Mouse (Mus musculus) MEL (cell line): ENCODE measurements around the gene Lrtm1. TPM values are rescaled to one million over a fixed set of nuclear protein-coding genes. Genes with fewer than 3 reads are reported as not detected.

Experiments
- DNase-seq: peaks from one replicate; pipeline ENCODE4 v3.0.0; 2011; ENCODE audit warnings: low read depth, low spot score
- H3K27ac ChIP-seq: 2 replicates; pipeline ENCODE4 v1.5.1; 2012; ENCODE audit warnings: low read depth, mild to moderate bottlenecking, control low read depth, low read length, moderate library complexity; ENCODE audit not compliant: control insufficient read depth
- H3K27me3 ChIP-seq, 2 experiments: fragments of 150-350 bp in 1 of 2; sonication (generic) in 1 of 2; 2 replicates each; pipeline ENCODE4 v1.6.1; 2012; ENCODE audit warnings: low read length in 2 of 2, mild to moderate bottlenecking in 2 of 2, improper control_type of control experiment in 1 of 2, moderate library complexity in 1 of 2; ENCODE audit not compliant: insufficient read depth in 2 of 2, control insufficient read depth in 1 of 2
- H3K36me3 ChIP-seq, 2 experiments: 2 replicates each; pipeline ENCODE4 v1.6.1; 2012 to 2014; ENCODE audit warnings: low read length in 2 of 2, improper control_type of control experiment in 1 of 2, inconsistent platforms in 1 of 2, mild to moderate bottlenecking in 1 of 2; ENCODE audit not compliant: insufficient read depth in 2 of 2, control insufficient read depth in 1 of 2
- H3K4me1 ChIP-seq, 2 experiments: fragments of 150-350 bp in 1 of 2; sonication (generic) in 1 of 2; 2 replicates each; pipeline ENCODE4 v1.6.1; 2012; ENCODE audit warnings: low read length in 2 of 2, improper control_type of control experiment in 1 of 2, mild to moderate bottlenecking in 1 of 2; ENCODE audit not compliant: insufficient read depth in 2 of 2, control insufficient read depth in 1 of 2
- H3K4me3 ChIP-seq, 2 experiments: fragments of 150-350 bp in 1 of 2; sonication (generic) in 1 of 2; 2 replicates each; pipeline ENCODE4 v1.5.1; 2012; ENCODE audit warnings: low read depth in 2 of 2, low read length in 2 of 2, mild to moderate bottlenecking in 2 of 2, moderate library complexity in 2 of 2, control low read depth in 1 of 2, improper control_type of control experiment in 1 of 2; ENCODE audit not compliant: control insufficient read depth in 1 of 2, insufficient read depth in 1 of 2
- H3K79me2 ChIP-seq: 2 replicates; pipeline ENCODE4 v1.6.1; 2012; ENCODE audit warnings: mild to moderate bottlenecking, low read length, moderate library complexity; ENCODE audit not compliant: control insufficient read depth, poor library complexity, insufficient read depth
- H3K9ac ChIP-seq: 2 replicates; pipeline ENCODE4 v1.6.1; 2012; ENCODE audit warnings: low read depth, mild to moderate bottlenecking, control low read depth, low read length, moderate library complexity; ENCODE audit not compliant: control insufficient read depth, poor library complexity, severe bottlenecking
- H3K9me3 ChIP-seq: fragments of 150-350 bp; sonication (generic); replicated peaks from 2 replicates; pipeline ENCODE4 v1.6.1; 2012; ENCODE audit warnings: mild to moderate bottlenecking, low read length, improper control_type of control experiment, moderate library complexity; ENCODE audit not compliant: insufficient read depth
- BHLHE40 ChIP-seq: IDR thresholded peaks from 2 replicates; pipeline ENCODE4 v1.6.1; 2012; ENCODE audit warnings: low read depth, mild to moderate bottlenecking, inconsistent platforms, low read length, improper control_type of control experiment, borderline replicate concordance
- CHD2 ChIP-seq: IDR thresholded peaks from 2 replicates; pipeline ENCODE4 v1.6.1; 2011; ENCODE audit warnings: low read length, improper control_type of control experiment
- GABPA ChIP-seq: IDR thresholded peaks from 2 replicates; pipeline ENCODE4 v1.6.1; 2012; ENCODE audit warnings: low read depth, mild to moderate bottlenecking, inconsistent platforms, low read length, improper control_type of control experiment, moderate library complexity
- MAFK ChIP-seq: IDR thresholded peaks from 2 replicates; pipeline ENCODE4 v1.6.1; 2011; ENCODE audit warnings: low read depth, mild to moderate bottlenecking, low read length, improper control_type of control experiment, borderline replicate concordance
- MAZ ChIP-seq: IDR thresholded peaks from 2 replicates; pipeline ENCODE4 v1.6.1; 2012; ENCODE audit warnings: low read depth, mild to moderate bottlenecking, inconsistent platforms, low read length, improper control_type of control experiment
- MEF2A ChIP-seq: IDR thresholded peaks from 2 replicates; pipeline ENCODE4 v1.6.1; 2014; ENCODE audit warnings: low read depth, mild to moderate bottlenecking, inconsistent platforms, low read length, improper control_type of control experiment; ENCODE audit not compliant: poor library complexity, insufficient replicate concordance, severe bottlenecking; ENCODE audit errors: extremely low read depth
- MXI1 ChIP-seq: IDR thresholded peaks from 2 replicates; pipeline ENCODE4 v1.6.1; 2011; ENCODE audit warnings: mild to moderate bottlenecking, low read depth, low read length, improper control_type of control experiment
- NELFE ChIP-seq: IDR thresholded peaks from 2 replicates; pipeline ENCODE4 v1.6.1; 2011; ENCODE audit warnings: low read depth, low read length, improper control_type of control experiment
- NRF1 ChIP-seq: IDR thresholded peaks from 2 replicates; pipeline ENCODE4 v1.6.1; 2014; ENCODE audit warnings: low read depth, mild to moderate bottlenecking, inconsistent platforms, low read length, improper control_type of control experiment, moderate library complexity; ENCODE audit not compliant: poor library complexity, insufficient read depth, severe bottlenecking
- POLR2AphosphoS2 ChIP-seq: IDR thresholded peaks from 2 replicates; pipeline ENCODE4 v1.6.1; 2011; ENCODE audit warnings: low read length, improper control_type of control experiment
- POLR2AphosphoS5 ChIP-seq: IDR thresholded peaks from 2 replicates; pipeline ENCODE4 v1.6.1; 2012; ENCODE audit warnings: low read depth, borderline replicate concordance, mild to moderate bottlenecking, inconsistent platforms, low read length, moderate library complexity, mixed read lengths
- TAL1 ChIP-seq: IDR thresholded peaks from 2 replicates; pipeline ENCODE4 v1.6.1; 2012; ENCODE audit warnings: mild to moderate bottlenecking, inconsistent platforms, low read length, moderate library complexity, mixed read lengths
- TBP ChIP-seq: IDR thresholded peaks from 2 replicates; pipeline ENCODE4 v1.8.0; 2011; ENCODE audit warnings: low read depth, low read length, improper control_type of control experiment
- TCF12 ChIP-seq: IDR thresholded peaks from 2 replicates; pipeline ENCODE4 v1.6.1; 2014; ENCODE audit warnings: low read depth, mild to moderate bottlenecking, inconsistent platforms, low read length, improper control_type of control experiment, moderate library complexity
- UBTF ChIP-seq: IDR thresholded peaks from 2 replicates; pipeline ENCODE4 v1.6.1; 2012; ENCODE audit warnings: low read depth, mild to moderate bottlenecking, inconsistent platforms, low read length, improper control_type of control experiment, moderate library complexity, borderline replicate concordance; ENCODE audit not compliant: insufficient read depth
- USF2 ChIP-seq, 2 experiments: IDR thresholded peaks; 2 replicates each; pipeline ENCODE4 v1.6.1; 2011 to 2012; ENCODE audit warnings: improper control_type of control experiment in 2 of 2, low read length in 2 of 2, borderline replicate concordance in 1 of 2, inconsistent platforms in 1 of 2, low read depth in 1 of 2, mild to moderate bottlenecking in 1 of 2; ENCODE audit not compliant: insufficient read depth in 1 of 2
- ZC3H11A ChIP-seq: IDR thresholded peaks from 2 replicates; pipeline ENCODE4 v1.6.1; 2012; ENCODE audit warnings: low read depth, mild to moderate bottlenecking, inconsistent platforms, low read length, improper control_type of control experiment
- ZMIZ1 ChIP-seq: IDR thresholded peaks from 2 replicates; pipeline ENCODE4 v1.6.1; 2012; ENCODE audit warnings: low read depth, mild to moderate bottlenecking, inconsistent platforms, low read length, improper control_type of control experiment, moderate library complexity
- polyA plus RNA-seq, 2 experiments: library from polyadenylated mRNA; stranded (reverse) in 1 of 2; unstranded in 1 of 2; fragments of >175 nt in 1 of 2; fragments of >200 nt in 1 of 2; gene quantifications; 2 replicates each; pipeline versions ENCODE4 v1.2.1 to v1.2.4; 2012; ENCODE audit warnings: low replicate concordance in 2 of 2, low read depth in 1 of 2; ENCODE audit not compliant: insufficient read length in 2 of 2, insufficient read depth in 1 of 2, missing spikeins in 1 of 2
- total RNA-seq: library from RNA; depleted of rRNA; stranded (reverse); fragments of 300-350 nt; gene quantifications from 2 replicates; pipeline ENCODE4 v1.2.3, GENCODE M21; 2012

Lrtm1 gene
- total and polyA plus RNA-seq, 3 experiments: not detected

DNA sequence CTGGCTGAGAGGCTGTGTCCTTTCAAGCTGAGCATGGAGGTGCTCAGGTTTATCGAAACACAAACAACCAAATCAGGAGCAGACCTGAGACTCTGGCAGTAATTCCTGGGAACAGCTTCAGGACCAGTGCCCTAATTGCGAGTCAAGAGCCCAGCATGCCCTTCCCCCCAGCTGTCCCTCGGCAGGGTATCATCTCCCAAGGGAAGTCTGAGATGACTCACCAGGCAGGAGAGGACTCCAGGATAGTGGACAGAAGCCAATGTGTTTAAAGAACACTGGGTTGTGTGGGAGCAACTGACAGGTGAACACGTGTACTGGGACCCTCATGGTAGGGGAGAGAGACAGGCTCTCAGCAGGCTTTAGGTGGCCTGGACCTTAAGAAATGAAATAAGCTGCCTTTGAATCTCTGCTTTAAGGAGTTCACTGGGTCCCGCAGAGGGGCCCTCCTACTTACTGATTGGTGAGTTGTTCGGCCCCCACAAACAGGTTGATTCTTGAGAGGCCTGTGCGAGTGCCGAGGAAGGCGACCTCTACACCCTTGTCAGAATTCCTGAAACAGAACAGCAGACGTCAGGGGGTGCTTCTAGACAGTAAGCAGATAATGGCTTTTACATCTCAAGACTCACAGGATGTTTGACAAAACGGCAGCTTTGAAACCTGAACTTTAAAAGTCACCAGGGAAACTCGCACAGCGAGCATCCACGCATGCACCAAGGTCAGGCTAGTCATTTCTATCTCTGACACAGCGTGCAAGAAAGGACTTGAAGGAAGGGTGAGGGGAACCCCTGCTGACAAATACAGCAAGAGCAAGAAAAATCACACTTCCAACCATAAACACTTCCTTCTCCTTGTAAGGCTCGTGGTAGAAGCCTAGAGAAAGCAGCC is 34.2 kb downstream of the Lrtm1 start:
- no peaks in the 10 kb centered on the region for H3K36me3 ChIP-seq
- DNase-seq: no peak
- no peaks in the 10 kb centered on the region for H3K27me3 ChIP-seq
- H3K4me1 ChIP-seq: no peaks in the 10 kb centered on the region
- H3K9me3 ChIP-seq: no peaks in the 10 kb centered on the region
- H3K4me3 ChIP-seq: no peak overlapping the region
- H3K9ac ChIP-seq: no peak overlapping the region
- H3K79me2 ChIP-seq: no peaks in the 10 kb centered on the region
- H3K27ac ChIP-seq: no peak overlapping the region
- TF ChIP-seq BHLHE40 (no peak), NRF1 (no peak), POLR2AphosphoS5 (no peak), MEF2A (no peak), CHD2 (no peak), ZMIZ1 (no peak), USF2 (IDR thresholded peaks at IDR 0.05; ENCODE audit: borderline replicate concordance in 1 of 2, insufficient read depth in 1 of 2, low read depth in 1 of 2, low read length in 2 of 2) (no peak)

DNA sequence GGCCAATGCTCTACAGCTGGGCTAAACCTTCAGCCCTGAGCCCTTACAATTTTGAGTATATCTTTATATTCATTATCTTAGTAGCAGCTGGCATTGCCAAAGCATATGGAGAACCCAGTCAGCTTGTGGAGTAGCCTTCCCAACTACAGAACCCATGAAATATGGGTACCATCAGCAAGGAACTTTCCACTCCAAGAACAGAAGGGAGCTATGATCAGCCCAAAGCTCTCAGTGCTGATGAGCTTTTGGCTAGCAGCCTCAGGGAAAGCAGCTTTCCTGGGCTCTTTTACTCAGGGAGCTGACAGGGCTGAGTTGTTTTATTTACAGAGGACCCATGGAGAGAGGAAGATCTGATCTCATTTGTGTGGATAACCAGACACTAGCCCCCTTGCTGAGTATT is 42.7 kb downstream of the Lrtm1 start:
- Histone ChIP-seq H3K9me3 (no peaks in the 10 kb centered on the region), H3K4me3 (no peak overlapping the region), H3K27ac (no peak overlapping the region)

DNA sequence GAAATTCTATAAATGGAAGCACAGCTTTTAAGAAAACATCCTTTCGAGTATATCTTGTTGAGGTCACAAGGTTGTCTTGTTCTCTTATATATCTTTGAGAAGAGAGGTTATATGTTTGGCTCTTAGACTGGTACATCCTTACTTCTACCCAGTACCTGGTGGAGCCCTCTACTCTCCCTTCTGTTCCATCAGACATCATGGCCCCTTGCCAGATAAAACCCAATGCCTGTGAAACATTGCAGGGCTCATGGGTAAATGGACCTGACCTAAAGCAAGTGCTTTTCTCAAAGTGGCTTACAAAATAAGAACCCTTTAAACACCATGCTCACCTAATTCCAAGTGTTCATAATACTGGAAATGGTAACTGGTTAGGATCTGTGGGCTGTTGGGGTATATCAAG is 43.5 kb downstream of the Lrtm1 start:
- no peaks in the 10 kb centered on the region for H3K27me3 ChIP-seq
- no peak overlapping the region for H3K9ac ChIP-seq
- H3K9me3 ChIP-seq: no peaks in the 10 kb centered on the region
- no peaks in the 10 kb centered on the region for H3K36me3 ChIP-seq
- H3K4me3 ChIP-seq: no peak overlapping the region
- no peaks in the 10 kb centered on the region for H3K4me1 ChIP-seq
- H3K27ac ChIP-seq: no peak overlapping the region
- no peak for DNase-seq
- no peaks in the 10 kb centered on the region for H3K79me2 ChIP-seq
- TF ChIP-seq POLR2AphosphoS2 (no peak), MXI1 (no peak), MAZ (no peak), NELFE (no peak), GABPA (no peak), TAL1 (no peak), BHLHE40 (no peak), TBP (no peak), USF2 (IDR thresholded peaks at IDR 0.05; ENCODE audit: borderline replicate concordance in 1 of 2, insufficient read depth in 1 of 2, low read depth in 1 of 2, low read length in 2 of 2) (no peak)

More for the DNA sequence above, 42.7 kb downstream of the Lrtm1 start:
- H3K4me1 ChIP-seq: no peaks in the 10 kb centered on the region
- H3K79me2 ChIP-seq: no peaks in the 10 kb centered on the region
- no peaks in the 10 kb centered on the region for H3K36me3 ChIP-seq
- H3K27me3 ChIP-seq: no peaks in the 10 kb centered on the region
- no peak for DNase-seq
- TF ChIP-seq CHD2 (no peak), UBTF (no peak), MXI1 (no peak), NELFE (no peak), MAFK (no peak), USF2 (IDR thresholded peaks at IDR 0.05; ENCODE audit: borderline replicate concordance in 1 of 2, insufficient read depth in 1 of 2, low read depth in 1 of 2, low read length in 2 of 2) (no peak), TBP (no peak), ZC3H11A (no peak), TCF12 (no peak)
- no peak overlapping the region for H3K9ac ChIP-seq
